Mouse (Mus musculus) limb, embryonic 14.5 days (tissue): ENCODE results near the gene Rhcg. TPM values are rescaled to one million over a fixed set of nuclear protein-coding genes. Genes with fewer than 3 reads are reported as not detected.
A peak's percentile ranks its signal among the peaks of the same experiment; 100 is the strongest.

ENCODE experiments used
- ATAC-seq: fragments of 200-750 bp; cut with Nextera tagmentation; 2 replicates; pipeline ENCODE4 v1.8.0; 2017; ENCODE audit warnings: low read depth, moderate number of reproducible peaks, moderate TSS enrichment; ENCODE audit not compliant: low FRiP score
- DNase-seq: peaks from one replicate; pipeline ENCODE4 v3.0.0-alpha.2; 2015; ENCODE audit warnings: low spot score
- H3K27ac ChIP-seq: fragments of 300-500 bp; sonication (generic); replicated peaks from 2 replicates; pipeline ENCODE4 v1.5.1; 2014; ENCODE audit warnings: low read depth, mild to moderate bottlenecking, low read length, moderate library complexity, mixed read lengths
- H3K27me3 ChIP-seq: fragments of 300-500 bp; sonication (generic); 2 replicates; pipeline ENCODE4 v1.6.1; 2014; ENCODE audit warnings: low read length, mixed read lengths; ENCODE audit not compliant: control insufficient read depth, insufficient read depth
- H3K36me3 ChIP-seq: fragments of 300-500 bp; sonication (generic); 2 replicates; pipeline ENCODE4 v1.6.1; 2014; ENCODE audit warnings: mild to moderate bottlenecking, low read length, moderate library complexity, mixed read lengths; ENCODE audit not compliant: control insufficient read depth, insufficient read depth
- H3K4me1 ChIP-seq: fragments of 300-500 bp; sonication (generic); 2 replicates; pipeline ENCODE4 v1.6.1; 2014; ENCODE audit warnings: antibody characterized with exemption, low read length, mixed read lengths; ENCODE audit not compliant: control insufficient read depth, insufficient read depth
- H3K4me2 ChIP-seq: fragments of 300-500 bp; sonication (generic); replicated peaks from 2 replicates; pipeline ENCODE4 v1.6.1; 2014; ENCODE audit warnings: low read depth, mild to moderate bottlenecking, low read length, moderate library complexity; ENCODE audit not compliant: severe bottlenecking
- H3K4me3 ChIP-seq: fragments of 300-500 bp; sonication (generic); replicated peaks from 2 replicates; pipeline ENCODE4 v1.5.1; 2014; ENCODE audit warnings: low read length
- H3K9ac ChIP-seq: fragments of 300-500 bp; sonication (generic); 2 replicates; pipeline ENCODE4 v1.6.1; 2014; ENCODE audit warnings: mild to moderate bottlenecking, low read depth, low read length, moderate library complexity; ENCODE audit not compliant: severe bottlenecking
- H3K9me3 ChIP-seq: fragments of 300-500 bp; sonication (generic); 2 replicates; pipeline ENCODE4 v1.6.1; 2016; ENCODE audit warnings: low read length; ENCODE audit not compliant: control insufficient read depth
- POLR2A ChIP-seq: fragments of 200-500 bp; IDR thresholded peaks from 2 replicates; pipeline ENCODE4 v1.8.0; 2012; ENCODE audit warnings: inconsistent platforms, mild to moderate bottlenecking, moderate library complexity, borderline replicate concordance; ENCODE audit not compliant: insufficient read depth, insufficient read length; ENCODE audit errors: extremely low read depth
- WGBS: fragments of 180-500 bp; shearing (Covaris S2); extraction: QIAGEN DNeasy Blood & Tissue Kit; methylation state at CpG from one replicate; pipeline ENCODE4 v1.1.7; 2014; 5-methylcytosine and 5-hydroxymethylcytosine counted together
- polyA plus RNA-seq, 2 experiments: library from polyadenylated mRNA; depleted of rRNA in 1 of 2; stranded (reverse) in 1 of 2; unstranded in 1 of 2; fragments of >200 nt; fragmentation: Nextera tagmentation in 1 of 2; extraction: Ambion mirVana in 1 of 2; gene quantifications; 2 replicates each; pipeline versions ENCODE4 v1.2.1 to v1.2.3; 2012 to 2014

Gene Rhcg
- polyA plus RNA-seq, 2 experiments, result 0.11 to 0.14 TPM

DNA sequence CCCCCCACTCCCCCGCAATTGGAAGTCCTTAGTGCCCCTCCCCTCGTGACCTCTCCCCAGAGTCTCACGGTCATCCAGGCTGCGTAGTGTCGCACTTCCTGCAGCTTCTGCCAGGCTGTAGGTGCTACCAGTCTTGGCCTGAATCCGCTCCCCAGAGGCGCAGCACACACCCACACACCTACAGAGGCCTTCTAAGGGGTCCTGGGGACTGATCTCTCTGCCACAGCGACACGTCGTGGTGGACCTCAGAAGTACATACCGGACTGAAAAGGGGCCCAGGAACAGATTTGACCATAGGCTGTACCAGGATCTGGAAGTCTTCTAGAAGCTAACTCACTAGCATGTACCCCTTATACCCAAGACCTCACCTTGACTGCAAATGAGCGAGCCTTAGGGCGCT, 53.8 kb downstream of the Rhcg start:
- peaks cover 12% of the 10 kb centered on the region; the same call in 1 of the 2 replicates for H3K27me3 ChIP-seq
- H3K36me3 ChIP-seq, result no peaks in the 10 kb centered on the region
- no peak for ATAC-seq
- no peak for TF ChIP-seq POLR2A
- no peak overlapping the region for H3K4me2 ChIP-seq
- WGBS, result 25% methylated on average over 13 of the region's 13 CpGs
- H3K4me1 ChIP-seq, result no peaks in the 10 kb centered on the region
- no peak for DNase-seq
- no peak overlapping the region for H3K27ac ChIP-seq
- H3K9ac ChIP-seq, result no peak overlapping the region
- H3K9me3 ChIP-seq, result no peaks in the 10 kb centered on the region
- no peak overlapping the region for H3K4me3 ChIP-seq

GRCm38 (mm10) chr7:79562385-79562784, 55.1 kb downstream of the Rhcg start:
- Histone ChIP-seq H3K4me1 (no peaks in the 10 kb centered on the region), H3K9me3 (no peaks in the 10 kb centered on the region), H3K27ac (no peak overlapping the region), H3K4me3 (no peak overlapping the region), H3K9ac (no peak overlapping the region), H3K36me3 (no peaks in the 10 kb centered on the region), H3K27me3 (peaks cover 19% of the 10 kb centered on the region; the same call in 1 of the 2 replicates), H3K4me2 (no peak overlapping the region)
- ATAC-seq (no peak), DNase-seq (no peak)
- 45% methylated on average over 5 of the region's 5 CpGs for WGBS
- TF ChIP-seq POLR2A, result no peak

- H3K27me3 ChIP-seq, result peaks cover 50% of the 10 kb centered on the region
- ATAC-seq, result no peak
Measured at GRCm38 (mm10) chr7:79558698-79559097, 58.8 kb downstream of the Rhcg start.

DNA sequence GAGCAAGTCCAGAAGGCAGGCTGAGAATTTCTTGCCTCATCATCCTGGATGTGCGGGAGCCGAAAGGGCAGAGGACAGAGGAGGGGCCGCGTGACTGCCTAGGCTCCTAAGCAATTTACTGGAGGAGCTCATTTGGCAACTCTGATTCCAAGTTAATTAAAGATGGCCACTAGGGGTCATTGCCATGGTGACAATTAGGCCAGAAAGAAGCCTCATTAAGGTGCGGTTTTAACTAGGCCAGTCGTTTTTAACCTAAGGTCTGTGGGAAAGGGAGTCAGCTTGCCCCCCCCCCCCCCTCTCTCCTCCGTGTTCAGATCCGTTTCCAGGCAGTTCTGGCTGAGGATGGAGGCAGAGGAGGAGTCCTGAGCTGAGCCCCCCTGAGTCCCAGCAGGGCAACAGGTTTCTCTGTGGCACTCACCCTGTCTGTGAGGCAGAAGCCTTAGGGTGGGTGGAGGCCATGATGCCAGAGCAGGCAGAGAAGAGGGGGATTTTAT, 59.7 kb downstream of the Rhcg start:
- Histone ChIP-seq H3K9me3 (no peaks in the 10 kb centered on the region), H3K36me3 (no peaks in the 10 kb centered on the region), H3K4me2 (no peak overlapping the region), H3K4me1 (no peaks in the 10 kb centered on the region), H3K9ac (no peak overlapping the region), H3K27ac (no peak overlapping the region), H3K4me3 (no peak overlapping the region), H3K27me3 (peaks cover 59% of the 10 kb centered on the region)
- no peak for ATAC-seq
- 4% methylated on average over 8 of the region's 8 CpGs for WGBS
- TF ChIP-seq POLR2A, result no peak
- no peak for DNase-seq

More at GRCm38 (mm10) chr7:79558698-79559097, 58.8 kb downstream of the Rhcg start:
- H3K4me3 ChIP-seq, result no peak overlapping the region
- H3K4me2 ChIP-seq, result no peak overlapping the region
- no peak overlapping the region for H3K9ac ChIP-seq
- TF ChIP-seq POLR2A, result no peak
- H3K27ac ChIP-seq, result no peak overlapping the region
- DNase-seq, result no peak
- 81% methylated on average over 1 of the region's 1 CpGs for WGBS
- H3K36me3 ChIP-seq, result no peaks in the 10 kb centered on the region
- no peaks in the 10 kb centered on the region for H3K4me1 ChIP-seq
- H3K9me3 ChIP-seq, result no peaks in the 10 kb centered on the region

DNA sequence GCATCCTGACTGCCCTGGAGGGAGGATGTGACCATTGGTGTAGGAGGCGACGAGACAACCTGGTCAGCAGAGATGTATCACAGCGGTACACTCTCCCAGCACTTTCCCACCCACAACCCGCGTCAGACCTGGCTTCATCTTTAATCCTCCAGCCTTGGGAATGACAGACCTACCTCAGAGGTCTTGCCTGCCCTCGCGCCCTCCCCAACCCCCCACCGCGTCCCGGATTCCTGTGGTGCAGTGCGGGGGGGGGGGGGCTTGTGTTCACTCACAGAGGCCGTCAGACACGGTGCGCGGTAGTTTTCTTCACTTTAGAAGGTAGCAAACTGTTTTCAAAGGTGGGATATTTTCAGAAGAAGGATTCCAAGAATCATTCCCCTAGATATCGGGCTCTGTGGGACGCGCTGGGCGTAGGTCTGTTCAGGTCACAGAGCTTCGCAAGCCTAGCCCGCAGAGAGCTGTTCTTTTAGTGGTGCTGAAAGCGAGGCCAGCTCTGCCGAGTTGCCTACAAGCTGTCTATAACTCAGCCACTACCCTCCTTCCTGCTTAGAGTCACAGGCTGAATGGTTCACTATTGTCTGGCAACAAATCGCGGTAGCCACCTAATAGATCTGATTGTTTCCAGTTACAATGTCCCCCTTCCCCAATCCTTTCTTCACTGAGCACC, 62.0 kb downstream of the Rhcg start:
- no peaks in the 10 kb centered on the region for H3K36me3 ChIP-seq
- H3K4me1 ChIP-seq, result no peaks in the 10 kb centered on the region
- H3K9me3 ChIP-seq, result no peaks in the 10 kb centered on the region
- H3K27me3 ChIP-seq, result peaks cover 76% of the 10 kb centered on the region
- 2% methylated on average over 25 of the region's 25 CpGs for whole genome bisulfite sequencing
- DNase-seq (peak; percentile 73), ATAC-seq (no peak)
- no peak overlapping the region for H3K27ac ChIP-seq
- TF ChIP-seq POLR2A, result no peak
- no peak overlapping the region for H3K4me3 ChIP-seq
- H3K4me2 ChIP-seq, result no peak overlapping the region
- no peak overlapping the region for H3K9ac ChIP-seq
